Mouse (Mus musculus): Measurements from ENCODE around the gene Gpr132. TPM values are rescaled to one million over a fixed set of nuclear protein-coding genes. Genes with fewer than 3 reads are reported as not detected.

Gene Gpr132
- total and polyA plus RNA-seq, 3 experiments, result 24.4 to 62.1 (median 44.7) TPM

DNA sequence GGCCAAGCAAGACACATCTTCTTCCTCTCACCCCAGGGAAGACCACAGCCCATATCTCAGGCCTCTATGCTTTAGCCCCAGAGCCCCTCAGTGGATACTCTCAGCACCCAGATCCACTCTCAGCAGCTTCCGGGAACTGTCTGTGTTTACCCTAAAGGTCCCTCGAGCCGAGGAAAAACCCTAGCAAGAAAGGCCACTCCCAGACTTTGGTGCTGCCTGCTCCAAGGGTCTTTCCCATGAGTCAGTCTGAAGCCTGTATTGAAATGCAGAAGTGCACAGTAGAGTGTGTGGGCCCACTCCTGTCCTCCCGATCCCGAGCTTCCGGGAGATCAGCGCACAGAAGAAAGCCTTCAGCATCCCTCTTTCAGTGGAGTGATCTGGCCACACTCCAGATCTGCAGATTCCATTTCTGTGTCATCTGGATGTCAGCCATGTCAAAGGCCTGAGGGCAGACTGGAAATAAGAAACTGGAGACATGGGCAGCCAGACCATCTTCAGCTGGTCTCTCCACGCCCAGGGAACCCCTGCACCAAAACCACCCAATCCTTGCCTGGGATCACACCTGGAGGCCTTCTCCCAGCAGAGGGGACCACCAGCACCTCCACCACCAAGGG lies 1.5 kb downstream of the Gpr132 start (continued):
- peak; percentile 80; the same call in 1 of the 2 replicates for TF ChIP-seq ZKSCAN1 (IDR thresholded peaks at IDR 0.05; ENCODE audit: borderline replicate concordance, low read depth, low read length)
- TF ChIP-seq GABPA (IDR thresholded peaks at IDR 0.05; ENCODE audit: insufficient replicate concordance, low read depth, low read length), result no peak
- no peak for TF ChIP-seq MXI1 (IDR thresholded peaks at IDR 0.05; ENCODE audit: low read depth, low read length)
- TF ChIP-seq MAZ (IDR thresholded peaks at IDR 0.05; ENCODE audit: low read depth, low read length), result peak; percentile 11; the same call in 1 of the 2 replicates
- TF ChIP-seq MYC (IDR thresholded peaks at IDR 0.05; ENCODE audit: low read depth, low read length), result no peak
- TF ChIP-seq POLR2A (IDR thresholded peaks at IDR 0.05; ENCODE audit: low read depth, low read length), result peak; percentile 32; the same call in 1 of the 2 replicates
- TF ChIP-seq NRF1 (IDR thresholded peaks at IDR 0.05; ENCODE audit: low read depth, low read length), result 0 out of 2 replicates have a peak, but pooled peaks have one; percentile 27
- TF ChIP-seq USF1 (IDR thresholded peaks at IDR 0.05; ENCODE audit: low read depth, low read length), result no peak

DNA sequence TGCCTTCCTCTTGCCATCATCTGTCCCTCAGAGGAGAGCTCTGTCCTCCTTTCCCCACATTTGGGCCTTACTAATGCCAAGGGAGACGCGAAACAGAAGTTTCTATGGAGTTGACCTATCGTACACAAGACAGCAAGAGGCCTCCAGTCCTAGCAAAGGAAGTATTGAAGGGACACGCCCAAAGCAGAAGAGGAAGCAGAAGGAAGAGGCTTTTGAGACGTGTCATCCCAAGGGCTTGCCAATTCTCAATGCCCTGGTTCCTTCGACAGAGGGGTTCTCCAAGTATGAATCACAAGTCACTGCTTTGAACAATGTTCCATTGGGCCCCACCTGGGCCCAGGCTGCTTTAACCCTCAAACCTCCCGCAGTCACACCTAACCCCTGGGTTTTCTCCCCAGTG lies 3.2 kb downstream of the Gpr132 start:
- TF ChIP-seq POLR2A (IDR thresholded peaks at IDR 0.05; ENCODE audit: low read depth, low read length) (no peak), NELFE (IDR thresholded peaks at IDR 0.05; ENCODE audit: low read depth, low read length) (no peak), ZMIZ1 (IDR thresholded peaks at IDR 0.05; ENCODE audit: low read depth, low read length) (0 out of 2 replicates have a peak, but pooled peaks have one; percentile 56), USF1 (IDR thresholded peaks at IDR 0.05; ENCODE audit: low read depth, low read length) (no peak), PAX5 (IDR thresholded peaks at IDR 0.05; ENCODE audit: low read length) (no peak), TCF12 (IDR thresholded peaks at IDR 0.05; ENCODE audit: low read depth, low read length) (peak; percentile 26; the same call in 1 of the 2 replicates), GABPA (IDR thresholded peaks at IDR 0.05; ENCODE audit: insufficient replicate concordance, low read depth, low read length) (no peak), POLR2AphosphoS2 (IDR thresholded peaks at IDR 0.05; ENCODE audit: low read depth, low read length) (no peak), IRF4 (IDR thresholded peaks at IDR 0.05; ENCODE audit: low read depth, low read length) (peak; percentile 77), ELF1 (IDR thresholded peaks at IDR 0.05; ENCODE audit: low read depth, low read length) (peak; percentile 47; the same call in 1 of the 2 replicates), TBP (conservative IDR thresholded peaks at IDR 0.05; ENCODE audit: low read depth, low read length) (no peak), MEF2A (IDR thresholded peaks at IDR 0.05; ENCODE audit: borderline replicate concordance, low read depth, low read length) (peak; percentile 17; the same call in 1 of the 2 replicates), BHLHE40 (IDR thresholded peaks at IDR 0.05; ENCODE audit: low read depth, low read length) (peak; percentile 50; the same call in 1 of the 2 replicates), ZNF384 (IDR thresholded peaks at IDR 0.05; ENCODE audit: low read depth, low read length) (no peak), MAX (IDR thresholded peaks at IDR 0.05; ENCODE audit: low read length) (no peak), EP300 (IDR thresholded peaks at IDR 0.05; ENCODE audit: low read length) (peak; percentile 62), ETS1 (conservative IDR thresholded peaks at IDR 0.05; ENCODE audit: low read depth, low read length) (peak; percentile 66), USF2 (conservative IDR thresholded peaks at IDR 0.05; ENCODE audit: low read depth, low read length) (no peak), MYC (IDR thresholded peaks at IDR 0.05; ENCODE audit: low read depth, low read length) (no peak)
- peak; percentile 77 for DNase-seq (ENCODE audit: extremely low read depth)
- Histone ChIP-seq H3K4me2 (ENCODE audit: insufficient read depth, low read depth, poor library complexity, severe bottlenecking) (no peak overlapping the region), H3K79me2 (replicated peaks; ENCODE audit: control insufficient read depth, extremely low read depth, insufficient read depth, poor library complexity, severe bottlenecking) (peaks cover 16% of the 10 kb centered on the region), H3K27ac (ENCODE audit: insufficient read depth, low read depth) (peak overlapping the region; percentile 100), H3K27me3 (replicated peaks) (no peaks in the 10 kb centered on the region), H3K9ac (ENCODE audit: insufficient read depth, low read depth) (peak overlapping the region; percentile 20; the same call in 1 of the 2 replicates), H3K4me3 (replicated peaks in 1 of 3; ENCODE audit: low read depth in 2 of 3, low read length in 2 of 3, poor library complexity in 1 of 3) (peak overlapping the region in 2 of 3 experiments; percentile 0 to 13), H3K4me1 (ENCODE audit: control insufficient read depth in 1 of 2, insufficient read depth in 2 of 2) (peaks cover 47 to 63% of the 10 kb centered on the region in 2 experiments), H3K9me3 (replicated peaks; ENCODE audit: low read length) (no peaks in the 10 kb centered on the region), H3K36me3 (replicated peaks in 1 of 2; ENCODE audit: control insufficient read depth in 1 of 2, insufficient read depth in 1 of 2, low read length in 1 of 2) (peaks cover 3 to 22% of the 10 kb centered on the region in 2 experiments)
- in situ Hi-C loops (cut with MboI; ENCODE audit: low pct_ligation_motif_present, low pct_unique_long_range_greater_than_20kb, low sequenced_read_pairs), result no loop called here
- dilution Hi-C loops (cut with MboI; ENCODE audit: extremely low pct_ligation_motif_present, extremely low pct_unique_long_range_greater_than_20kb, low sequenced_read_pairs), result no loop called here
